Mouse (Mus musculus) testis, adult 2 months (tissue): ENCODE results near the gene Duxf3.

Source experiments
- CTCF ChIP-seq: fragments of 200-500 bp; IDR thresholded peaks from 2 replicates; pipeline ENCODE4 v1.5.1; 2012; ENCODE audit warnings: low read depth, mild to moderate bottlenecking, inconsistent platforms, low read length, moderate library complexity; ENCODE audit not compliant: control insufficient read depth, insufficient read depth, insufficient replicate concordance
- POLR2A ChIP-seq: fragments of 200-500 bp; IDR thresholded peaks from 2 replicates; pipeline ENCODE4 v1.6.1; 2012; ENCODE audit warnings: low read depth, mild to moderate bottlenecking, inconsistent platforms, low read length, moderate library complexity; ENCODE audit not compliant: control insufficient read depth

DNA sequence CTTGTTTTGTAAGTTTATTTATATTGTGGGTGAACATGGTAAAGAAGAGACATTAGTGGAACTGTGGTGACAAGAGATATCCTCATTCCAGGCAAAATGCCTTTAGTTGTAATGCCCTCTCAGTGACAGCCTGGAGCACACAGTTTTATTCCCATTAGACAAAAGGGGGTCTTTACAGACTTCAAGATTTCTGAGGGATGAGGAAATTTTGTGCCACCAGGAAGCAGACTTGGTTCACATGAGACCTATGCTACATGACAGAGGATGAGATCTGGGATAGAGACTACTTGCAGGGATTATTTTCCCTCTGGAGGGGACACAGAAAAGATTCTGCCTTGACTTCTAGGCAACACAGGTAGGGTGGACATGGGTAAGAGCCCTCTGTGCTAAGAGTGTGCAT, 18.0 kb downstream of the Duxf3 start:
- TF ChIP-seq CTCF (no peak), POLR2A (no peak)
